Mouse (Mus musculus) lung, postnatal 10 days (tissue): Measurements from ENCODE around the gene Drap1.

ENCODE experiments used
- DNase-seq: peaks from one replicate; pipeline ENCODE4 v3.0.0; 2021

Gene Drap1

DNA sequence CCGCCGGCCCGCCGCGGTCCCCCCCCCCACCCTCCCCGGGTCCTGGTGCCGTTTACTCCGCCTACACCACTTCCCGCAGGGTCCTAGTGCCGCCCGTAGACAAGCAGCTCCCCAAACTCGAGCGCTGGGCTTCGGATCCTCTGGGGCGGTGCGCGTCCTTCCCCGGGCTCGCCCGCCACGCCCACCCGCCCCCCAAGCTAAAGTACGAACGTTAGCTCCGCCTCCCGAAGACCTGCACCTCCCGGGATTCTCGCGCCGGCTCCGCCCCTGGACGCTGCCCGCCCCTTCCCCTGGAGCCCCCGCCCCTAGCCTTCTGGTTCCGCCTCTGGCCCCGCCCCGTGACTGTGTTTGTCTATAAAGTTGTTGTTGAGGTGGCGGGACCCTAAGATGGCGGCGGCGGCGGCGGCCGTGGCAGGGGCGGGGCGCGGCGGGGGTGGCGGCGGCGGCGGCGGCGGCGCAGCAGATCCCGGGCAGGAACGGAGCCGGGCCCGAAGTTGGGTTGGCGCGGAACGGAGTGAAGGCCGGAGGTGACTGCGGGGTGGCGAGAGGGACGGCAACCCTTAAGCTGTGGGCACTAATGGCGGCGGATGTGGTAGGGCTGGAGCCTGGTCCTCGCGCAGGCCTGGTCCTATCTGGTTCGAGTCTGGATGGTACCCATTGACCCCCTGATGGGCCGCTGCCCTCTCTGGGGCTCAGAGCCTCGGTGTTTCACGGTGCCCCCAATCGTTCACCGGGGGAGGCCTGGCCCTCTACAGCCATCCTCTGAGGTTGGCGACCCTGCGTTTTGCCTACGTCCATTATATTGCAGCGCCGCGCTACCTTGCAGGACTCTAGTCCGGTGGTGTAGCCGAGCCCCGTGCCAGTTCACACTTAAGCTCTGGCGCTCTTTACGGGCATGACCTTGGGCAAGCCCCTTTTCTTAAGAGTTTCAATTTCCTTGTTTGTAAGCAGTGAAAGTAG lies at the start of gene Drap1, which contains the start of gene AI837181:
Gene Drap1, minus strand, starts transcription at position 198 of the 960 bp plus-strand sequence.
Gene AI837181, plus strand, starts transcription at position 363 of the 960 bp plus-strand sequence.
- peak; percentile 95 for DNase-seq

DNA sequence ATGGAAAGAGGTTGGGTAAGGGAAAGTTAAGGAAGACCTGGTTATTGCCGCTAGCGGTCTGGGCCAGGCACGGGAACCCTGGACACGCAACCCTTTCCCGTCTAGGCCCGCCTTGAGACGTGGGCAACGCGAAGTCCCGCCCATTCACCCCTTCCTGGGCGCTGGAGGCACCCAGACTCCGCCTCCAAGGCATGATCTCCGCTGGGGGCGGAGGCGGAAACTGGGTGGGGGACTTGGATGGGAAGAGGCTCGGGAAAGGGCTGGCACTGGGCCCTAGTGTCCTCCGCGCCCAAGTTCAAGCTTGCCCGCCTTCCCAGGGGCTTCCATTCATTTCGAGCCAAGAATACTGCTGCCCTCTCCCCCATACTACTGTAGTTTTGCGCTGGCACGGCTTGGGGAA lies 48.9 kb upstream of the Drap1 start, which contains the start of gene Efemp2:
Gene Efemp2, plus strand, starts transcription at position 235 of the 400 bp plus-strand sequence.
- peak; percentile 95 for DNase-seq

DNA sequence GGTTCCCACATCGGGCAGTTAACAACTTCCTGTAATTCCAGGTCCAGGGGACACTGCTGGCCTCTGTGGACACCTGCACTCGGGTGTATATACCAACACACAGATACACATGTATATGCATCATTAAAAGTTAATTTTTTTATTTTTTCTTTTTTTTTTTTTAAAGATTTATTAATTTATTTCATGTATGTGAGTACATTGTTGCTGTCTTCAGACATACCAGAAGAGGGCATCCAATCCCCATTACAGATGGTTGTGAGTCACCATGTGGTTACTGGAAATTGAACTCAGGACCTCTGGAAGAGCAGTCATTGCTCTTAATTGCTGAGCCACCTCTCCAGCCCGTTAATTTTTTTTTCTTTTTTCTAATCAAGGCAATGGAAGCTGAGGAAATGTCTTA lies 48.1 kb upstream of the Drap1 start:
- DNase-seq: no peak

DNA sequence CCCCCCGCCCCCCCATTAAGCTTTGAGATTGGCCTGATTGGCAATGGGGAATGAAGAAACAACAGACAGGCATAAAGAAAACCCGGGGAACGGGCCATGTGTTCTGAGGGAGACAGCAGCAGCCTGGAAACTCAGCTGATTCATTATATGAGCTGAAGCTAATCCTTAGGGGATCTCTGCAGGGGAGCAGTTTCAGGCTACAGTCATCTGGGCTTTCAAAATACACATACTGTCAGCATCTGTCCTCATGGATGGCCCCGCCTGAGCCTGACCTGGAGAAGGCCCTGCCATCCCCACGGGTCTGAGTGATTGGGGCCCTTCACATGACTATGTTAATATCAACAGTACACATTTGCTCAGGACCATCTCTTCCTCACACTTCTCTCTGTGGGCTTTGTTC lies 47.1 kb upstream of the Drap1 start:
- no peak for DNase-seq

DNA sequence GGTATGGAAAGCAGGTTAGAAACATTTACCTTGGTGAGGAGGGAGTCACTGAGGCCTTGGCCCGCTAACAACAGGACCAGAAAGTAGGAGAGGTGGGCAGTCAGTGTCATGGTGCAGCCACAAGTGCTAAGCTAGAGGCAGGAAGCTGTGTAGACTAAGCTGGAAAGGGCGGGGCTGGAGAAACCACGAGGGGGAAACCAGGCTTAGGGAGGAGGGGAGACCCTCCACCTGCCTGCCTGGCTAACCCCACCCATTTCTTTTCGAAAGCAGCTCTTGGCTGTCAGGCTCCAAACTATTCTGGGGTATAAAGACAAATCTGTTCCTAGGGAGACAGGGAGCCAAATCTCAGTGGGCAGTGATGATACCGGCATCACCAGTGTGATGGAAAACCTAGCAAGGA lies 43.6 kb upstream of the Drap1 start, which contains the start of gene Ctsw:
Gene Ctsw, minus strand, starts transcription at position 134 of the 400 bp plus-strand sequence.
- no peak for DNase-seq

DNA sequence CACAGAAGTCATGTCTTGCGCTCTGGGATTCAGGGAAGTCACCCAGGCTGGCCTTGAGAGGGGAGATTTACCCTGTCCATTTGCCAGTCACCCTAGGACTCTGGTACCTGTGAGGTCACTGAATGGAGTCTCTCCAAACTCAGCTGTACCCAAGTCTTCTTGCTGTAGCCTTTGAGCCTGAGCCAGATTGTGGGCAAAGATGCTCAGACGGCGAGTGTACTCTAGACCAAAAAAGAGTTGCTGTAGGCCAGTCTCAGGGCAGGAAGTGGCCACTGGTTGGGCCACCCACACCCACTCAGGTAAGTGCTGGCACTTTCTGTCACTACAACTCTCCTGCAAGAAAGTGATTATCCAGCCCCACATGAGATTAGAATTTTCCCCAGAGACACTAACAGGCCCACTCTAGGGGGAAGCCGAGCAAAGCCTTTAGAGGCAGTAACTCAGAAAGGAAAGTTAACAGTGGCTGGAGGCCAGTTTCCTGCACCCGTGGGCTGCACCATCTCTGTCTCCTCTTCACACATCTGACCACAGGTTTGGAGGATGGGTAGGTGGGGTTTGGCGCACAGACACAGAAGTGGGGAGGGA lies 42.2 kb upstream of the Drap1 start:
- no peak for DNase-seq

DNA sequence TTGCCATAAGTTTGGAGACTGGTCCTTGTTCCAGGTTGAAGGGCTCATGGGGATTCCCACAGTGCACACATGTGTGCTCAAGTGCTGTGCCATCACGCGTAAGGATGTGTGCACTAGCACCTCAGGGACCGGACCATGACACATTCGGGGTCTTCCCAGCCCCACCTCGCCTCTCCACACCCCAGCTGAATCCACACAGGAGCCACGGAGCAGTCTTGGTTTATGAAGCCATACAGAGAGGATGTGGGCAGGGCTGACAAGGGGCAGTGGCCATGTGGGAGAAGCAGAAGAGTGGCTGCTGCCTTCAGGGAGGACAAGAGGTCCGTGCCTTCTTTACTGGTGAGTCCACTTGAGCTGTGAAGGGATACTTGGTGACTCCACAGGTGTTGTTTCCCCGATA lies 40.3 kb upstream of the Drap1 start:
- DNase-seq: no peak

DNA sequence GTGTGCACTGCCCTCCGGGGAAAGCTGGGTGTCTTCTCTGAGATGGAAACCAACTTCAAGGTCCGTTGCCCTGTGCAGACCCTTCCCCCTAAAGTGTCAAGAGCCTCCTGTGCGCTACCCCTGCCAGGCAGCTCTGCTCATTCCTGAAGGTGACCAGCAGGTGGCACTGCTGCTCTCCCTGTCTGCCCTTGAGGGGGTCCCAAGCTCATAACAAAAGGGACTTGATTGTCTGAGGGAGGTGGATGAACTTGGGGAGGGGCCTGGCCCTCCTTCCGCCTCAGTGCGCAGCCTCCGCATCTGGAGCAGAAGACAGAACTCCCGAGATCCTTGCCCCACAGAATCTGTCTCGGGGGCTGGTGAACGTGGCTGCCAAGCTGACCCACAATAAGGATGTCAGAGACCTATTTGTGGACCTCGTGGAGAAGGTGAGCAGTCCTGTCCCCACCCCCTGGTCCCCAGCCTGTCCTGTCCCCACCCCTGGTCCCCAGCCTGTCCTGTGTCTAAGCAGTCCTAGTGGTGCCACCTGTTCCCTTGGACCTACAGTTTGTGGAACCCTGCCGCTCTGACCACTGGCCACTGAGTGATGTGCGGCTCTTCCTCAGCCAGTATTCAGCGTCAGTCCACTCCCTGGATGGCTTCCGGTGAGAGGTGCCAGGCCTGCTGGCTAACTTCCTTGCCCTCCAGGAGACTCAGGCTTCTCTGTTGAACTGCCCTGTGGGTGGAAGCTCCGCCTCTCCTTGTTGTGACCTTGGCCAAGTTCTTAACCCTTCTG lies 39.2 kb upstream of the Drap1 start:
- DNase-seq: peak; percentile 80

DNA sequence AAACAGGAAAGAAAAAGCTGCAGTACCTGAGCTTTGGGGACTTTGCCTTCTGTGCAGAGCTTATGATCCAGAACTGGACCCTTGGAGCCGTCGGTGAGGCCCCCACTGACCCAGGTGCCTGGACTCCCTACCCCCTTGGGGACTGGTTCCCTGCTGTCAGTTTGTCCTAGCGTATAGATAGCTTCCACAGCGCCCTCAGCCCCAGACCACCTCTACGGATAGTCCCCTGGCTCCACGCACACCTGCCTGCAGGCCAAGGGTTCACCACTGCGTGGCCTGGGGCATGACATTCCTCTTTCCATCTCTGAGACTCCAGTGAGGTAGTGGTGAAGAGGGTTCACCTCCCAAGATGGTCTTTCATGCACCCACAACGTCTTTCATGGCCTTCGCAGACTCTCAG lies 38.4 kb upstream of the Drap1 start:
- DNase-seq: no peak

DNA sequence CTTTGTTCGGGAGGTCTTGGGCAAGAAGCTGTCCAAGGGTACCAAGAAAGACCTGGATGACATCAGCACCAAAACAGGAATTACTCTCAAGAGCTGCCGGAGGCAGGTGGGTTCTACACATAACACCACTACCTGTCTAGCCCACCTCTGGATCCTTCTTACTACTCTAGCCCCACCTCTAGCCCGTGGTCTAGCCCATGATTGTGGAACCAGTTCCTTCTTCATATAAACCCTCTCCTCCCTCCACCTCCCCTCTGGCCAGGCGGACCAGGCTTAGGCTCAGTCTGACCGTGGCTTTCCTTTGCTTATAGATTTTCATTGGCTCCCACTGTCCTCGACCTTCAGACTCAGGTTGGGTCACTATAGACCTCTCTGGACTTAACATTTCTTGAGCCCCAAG lies 36.6 kb upstream of the Drap1 start:
- DNase-seq: no peak

DNA sequence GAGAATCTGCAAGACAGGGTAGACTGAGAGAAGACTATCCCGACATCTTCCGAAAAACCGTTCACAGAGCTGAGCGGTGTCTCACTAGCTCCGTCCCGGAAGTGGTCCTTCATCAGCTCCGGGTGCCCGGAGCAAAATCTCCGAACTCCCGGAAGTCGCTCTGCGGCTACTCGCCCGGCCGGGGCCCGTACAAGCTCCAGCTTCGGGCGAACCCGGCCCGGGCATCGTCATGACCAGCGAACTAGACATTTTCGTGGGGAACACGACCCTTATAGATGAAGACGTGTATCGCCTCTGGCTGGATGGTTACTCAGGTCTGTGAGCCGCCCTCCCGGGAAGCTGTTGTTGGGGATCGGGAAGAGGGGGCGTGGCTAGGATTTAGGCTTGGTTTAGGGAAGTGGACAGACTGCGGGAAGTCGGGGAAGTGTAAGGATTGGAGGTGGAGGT lies 35.7 kb upstream of the Drap1 start, which contains the start of gene Fibp:
Gene Fibp, plus strand, starts transcription at position 151 of the 447 bp plus-strand sequence.
- peak; percentile 93 for DNase-seq

DNA sequence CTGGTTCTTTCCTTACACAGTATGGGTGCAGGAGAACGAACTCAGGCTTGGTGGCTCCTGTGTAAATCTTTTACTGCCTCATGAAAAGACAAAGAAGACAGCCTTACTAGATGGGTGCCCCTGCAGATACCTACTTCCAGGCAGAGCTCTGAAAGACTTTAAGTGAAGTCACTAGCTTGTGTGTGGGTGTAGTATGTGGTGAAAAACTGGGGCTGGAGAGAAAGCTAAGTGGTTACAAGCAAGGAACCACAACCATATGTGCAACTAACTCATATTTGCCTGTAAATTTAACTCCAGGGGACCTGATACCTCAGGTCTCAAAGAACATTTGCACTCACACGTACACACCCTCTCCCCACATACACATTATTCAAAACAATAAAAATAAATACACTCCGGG lies 35.1 kb upstream of the Drap1 start:
- DNase-seq: no peak

DNA sequence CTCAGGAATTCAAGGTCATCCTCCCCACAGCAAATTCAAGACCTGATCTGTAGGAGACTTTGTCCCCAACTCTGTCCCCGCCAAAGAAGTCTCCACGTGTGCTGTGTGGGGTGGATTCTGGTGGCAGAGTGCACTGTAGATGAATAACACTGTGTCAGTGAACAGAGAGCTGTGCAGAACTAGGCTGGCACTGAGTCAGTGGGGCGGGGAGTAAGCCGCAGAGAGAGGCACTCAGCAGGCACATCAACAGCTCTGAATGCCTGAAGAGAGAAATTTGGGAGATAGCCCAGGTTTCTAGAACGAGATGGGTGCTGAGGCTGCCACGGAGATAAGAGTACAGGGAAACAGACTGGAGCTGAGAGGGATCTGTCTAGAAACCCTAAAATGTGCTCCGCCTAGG lies 34.2 kb upstream of the Drap1 start:
- no peak for DNase-seq

DNA sequence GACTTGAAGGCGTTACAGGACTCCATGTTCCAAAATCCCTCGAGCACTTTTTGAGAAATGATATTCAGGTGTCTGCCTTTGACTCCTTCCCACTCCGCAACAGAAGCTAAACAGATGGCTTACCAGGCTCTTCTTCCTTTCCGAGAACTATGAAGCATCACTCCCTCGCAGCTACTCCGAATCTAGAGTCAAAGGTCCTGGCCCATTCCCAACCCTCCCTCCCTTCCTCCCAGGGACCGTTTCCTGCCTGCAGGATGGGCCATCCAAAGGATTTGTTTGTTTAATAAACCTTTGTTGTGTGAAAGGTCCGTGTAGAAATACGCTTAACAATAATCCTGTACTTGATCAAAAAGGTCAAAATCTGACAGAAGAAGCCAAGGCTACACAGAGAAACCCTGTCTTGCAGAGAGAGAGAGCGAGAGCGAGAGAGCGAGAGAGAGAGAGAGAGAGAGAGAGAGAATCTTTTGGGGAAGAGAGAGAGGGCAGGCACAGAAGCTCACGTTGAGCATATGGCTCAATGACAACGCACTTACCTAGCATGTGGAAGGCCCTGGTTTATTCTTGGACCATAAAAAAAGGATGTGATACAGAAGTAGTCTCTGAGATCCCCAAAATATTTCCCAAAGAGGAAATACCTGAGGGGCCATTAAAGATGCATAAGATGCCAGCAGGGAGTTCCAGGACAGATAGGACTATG lies 33.1 kb upstream of the Drap1 start, which contains the start of gene Ccdc85b:
Gene Ccdc85b, minus strand, starts transcription at position 149 of the 697 bp plus-strand sequence.
- no peak for DNase-seq

DNA sequence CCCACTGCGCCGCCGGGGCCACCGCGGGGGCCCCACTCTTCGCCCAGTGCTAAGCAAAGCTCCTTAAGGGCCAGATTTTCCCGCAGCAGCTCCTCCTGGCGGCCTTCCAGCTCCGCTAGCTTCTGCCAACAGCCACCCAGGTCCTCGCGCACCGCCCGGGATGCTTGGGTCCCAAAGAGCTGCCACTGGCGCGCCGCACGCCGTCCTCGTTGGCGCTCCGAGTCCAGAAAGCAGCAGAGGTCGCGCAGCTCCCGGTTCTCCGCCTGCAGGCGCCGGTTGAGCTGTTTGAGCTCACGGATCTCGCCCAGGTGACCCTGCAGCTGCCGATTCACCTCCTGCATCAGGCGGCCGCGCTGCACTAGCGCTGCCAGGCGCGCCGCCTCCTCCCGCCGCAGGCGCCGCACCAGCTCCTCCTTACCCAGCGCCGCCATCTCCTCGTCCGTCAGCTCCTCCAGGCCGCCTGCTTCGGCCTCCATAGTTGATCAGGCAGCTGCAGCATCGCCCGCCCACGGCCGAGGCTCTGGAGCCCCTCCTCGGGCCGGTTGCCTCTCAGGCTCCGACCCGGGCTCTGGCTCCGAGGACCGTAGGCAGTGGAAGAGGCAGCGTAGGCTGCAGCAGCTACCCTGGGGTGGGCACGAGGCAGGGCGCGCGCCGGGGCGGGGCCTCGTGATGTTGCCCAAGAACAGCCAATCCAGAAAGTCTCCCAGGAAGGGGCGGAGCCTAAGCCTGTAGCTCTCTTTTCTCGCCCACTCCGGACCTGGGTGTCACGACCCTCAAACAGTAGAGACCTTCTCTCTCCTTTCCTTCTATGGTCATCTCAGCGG lies 32.4 kb upstream of the Drap1 start:
- peak; percentile 97 for DNase-seq

DNA sequence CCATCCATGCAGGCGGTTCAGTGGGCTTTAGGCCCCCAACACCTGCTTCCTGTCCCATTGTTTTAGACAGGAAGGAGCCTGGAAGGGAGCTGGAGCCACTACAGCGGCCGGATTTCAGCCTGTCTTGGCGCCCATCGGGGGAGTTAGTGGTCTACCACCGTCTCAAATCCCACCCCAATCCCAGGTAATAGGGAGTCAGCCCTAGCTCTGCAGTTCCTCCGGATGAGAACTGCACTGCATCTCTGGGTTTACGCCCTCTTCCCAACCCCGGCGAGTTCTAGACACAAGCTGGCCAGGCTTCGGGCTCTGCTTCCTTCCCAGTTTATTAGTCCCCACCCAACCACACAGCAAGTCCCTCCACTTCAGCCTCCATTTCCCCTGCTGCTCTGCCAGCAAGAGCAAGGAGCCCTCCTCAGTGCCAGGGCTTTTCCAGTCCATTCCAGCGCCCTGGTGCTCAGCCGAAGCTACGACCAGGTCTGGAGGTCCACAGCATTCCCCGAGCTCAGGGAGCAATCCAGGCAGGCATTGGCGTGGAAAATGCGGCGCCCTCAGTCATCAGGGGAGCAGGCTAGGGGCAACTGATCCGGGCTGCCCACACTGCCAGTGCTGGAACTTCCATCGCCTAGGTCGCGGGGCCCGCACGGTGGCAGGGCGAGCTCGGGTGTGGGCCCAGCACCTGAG lies 31.6 kb upstream of the Drap1 start:
- peak; percentile 70 for DNase-seq

DNA sequence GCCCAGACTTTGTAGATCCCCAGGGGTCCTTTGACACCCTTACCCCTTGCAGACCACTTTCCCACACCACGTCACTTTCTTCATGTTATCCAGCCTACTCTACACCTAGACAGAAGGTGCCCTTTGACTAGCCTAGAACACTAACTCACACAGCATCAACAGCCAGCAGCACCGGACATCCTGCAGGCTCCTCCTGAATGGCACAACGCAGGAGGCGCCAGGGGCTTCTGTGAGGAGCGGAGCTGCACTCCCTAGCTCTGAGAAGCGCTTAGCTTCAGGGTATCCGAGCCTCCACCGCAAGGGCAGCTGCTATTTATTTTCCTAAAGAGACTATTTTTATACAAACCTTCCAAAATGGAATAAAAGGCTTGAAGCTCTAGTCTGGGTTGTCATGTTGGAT lies 30.8 kb upstream of the Drap1 start:
- DNase-seq: no peak

DNA sequence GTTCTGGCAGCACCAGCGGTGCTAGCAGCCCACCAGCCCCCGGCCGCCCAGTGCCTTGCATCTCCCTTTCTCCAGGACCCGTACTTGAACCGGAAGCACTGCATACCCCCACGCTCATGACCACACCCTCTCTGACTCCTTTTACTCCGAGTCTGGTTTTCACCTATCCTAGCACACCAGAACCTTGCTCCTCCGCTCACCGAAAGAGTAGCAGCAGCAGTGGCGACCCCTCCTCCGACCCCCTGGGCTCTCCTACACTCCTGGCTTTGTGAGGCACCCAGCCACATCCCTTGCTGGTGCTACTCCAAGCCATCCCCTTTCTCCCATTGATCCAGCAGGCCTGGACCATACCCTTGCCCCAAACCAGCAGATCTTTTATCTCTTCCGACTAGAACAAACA lies 30.3 kb upstream of the Drap1 start:
- DNase-seq: no peak

DNA sequence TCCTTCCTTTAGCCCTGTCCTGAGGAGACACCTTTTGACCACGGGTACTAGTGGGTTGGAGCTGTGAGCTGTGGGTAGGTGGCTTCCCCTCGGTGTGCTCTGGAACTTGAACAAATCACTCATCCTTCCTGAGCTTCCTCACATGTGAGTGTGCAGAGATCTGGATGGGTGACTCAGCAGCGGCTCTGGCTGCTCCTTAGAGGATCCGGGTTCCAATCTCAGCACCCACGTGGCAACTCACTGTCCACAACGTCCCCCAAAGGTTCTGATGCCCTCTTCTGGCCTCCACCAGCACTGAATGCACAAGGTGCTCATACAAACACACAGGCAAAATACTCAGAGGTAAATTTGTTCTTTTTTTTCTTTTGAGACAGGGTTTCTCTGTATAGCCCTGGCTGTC lies 27.0 kb upstream of the Drap1 start:
- no peak for DNase-seq

DNA sequence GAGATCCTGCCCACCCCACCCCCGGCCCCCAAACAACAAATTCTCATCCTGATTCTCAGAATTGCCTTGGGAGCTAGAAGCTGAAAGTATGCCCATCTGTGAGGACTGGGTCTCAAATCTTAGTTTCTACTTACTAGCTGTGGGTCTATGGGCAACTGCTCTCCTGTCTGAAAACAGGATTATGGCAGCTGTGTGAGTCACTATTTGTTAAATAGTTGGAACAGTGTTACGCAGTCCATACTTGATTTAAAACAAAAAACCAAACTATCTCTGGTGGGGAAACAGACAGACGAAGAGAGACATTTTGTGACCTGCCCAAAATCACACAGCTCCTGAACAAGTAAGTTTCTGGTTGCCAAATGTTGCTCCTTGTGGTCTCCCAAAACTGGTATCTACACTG lies 24.9 kb upstream of the Drap1 start:
- DNase-seq: no peak
